Mouse (Mus musculus) olfactory bulb, adult 2 months (tissue): ENCODE measurements at regions not wholly inside any gene's neighbourhood (a gene's known extent, or its start where the extent isn't known, plus 50 kb on each side); places are given as distances from the start of the nearest gene placed in this dataset.

Source experiments
- CTCF ChIP-seq: fragments of 200-500 bp; IDR thresholded peaks from 2 replicates; pipeline ENCODE4 v1.5.1; 2012; ENCODE audit warnings: low read depth, mild to moderate bottlenecking, low read length, moderate library complexity; ENCODE audit not compliant: insufficient read depth
- POLR2A ChIP-seq: fragments of 200-500 bp; IDR thresholded peaks from 2 replicates; pipeline ENCODE4 v1.6.1; 2012; ENCODE audit warnings: mild to moderate bottlenecking, low read depth, low read length, moderate library complexity; ENCODE audit not compliant: insufficient read depth

DNA sequence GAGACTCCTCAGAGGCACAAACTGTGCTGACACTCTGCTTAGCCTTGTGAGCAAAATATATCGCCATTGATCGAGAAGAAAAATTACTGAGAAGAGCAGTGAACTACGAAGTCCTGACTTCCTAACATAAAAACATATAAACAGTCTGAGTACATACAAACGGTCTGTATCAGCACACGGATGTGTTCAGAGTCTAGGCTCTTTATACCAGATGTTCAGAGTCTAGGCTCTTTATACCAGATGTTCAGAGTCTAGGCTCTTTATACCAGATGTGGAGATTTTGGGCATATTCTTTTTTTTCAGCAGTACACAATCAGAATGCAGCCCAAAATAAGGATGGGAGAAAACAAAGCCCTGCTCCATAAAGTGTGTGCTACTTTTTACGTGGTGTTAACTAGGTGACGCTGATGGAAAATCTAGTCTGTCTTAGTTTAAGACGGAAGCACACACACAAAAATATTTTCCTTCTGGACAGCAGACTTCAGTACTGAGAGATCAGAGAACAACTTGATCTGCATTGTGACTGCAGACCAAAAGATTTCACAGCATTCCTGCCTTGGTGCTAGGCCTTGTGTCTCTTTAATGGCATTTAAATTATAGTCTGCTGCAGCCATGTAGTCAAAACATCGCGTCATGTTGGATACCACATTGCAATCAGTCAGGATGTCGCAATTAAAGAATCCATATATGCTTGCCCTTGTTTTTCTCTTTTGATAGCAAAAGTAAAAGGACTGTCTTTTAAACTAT lies 233.6 kb downstream of the Ptprc start:
- no peak for TF ChIP-seq CTCF
- no peak for TF ChIP-seq POLR2A
